Mouse (Mus musculus): ENCODE data around the gene Rorb. TPM values are rescaled to one million over a fixed set of nuclear protein-coding genes. Genes with fewer than 3 reads are reported as not detected.

The Rorb gene
- polyA plus RNA-seq, 1 experiment, result 0.32 TPM

- no peak overlapping the region for H3K4me3 ChIP-seq (replicated peaks; ENCODE audit: control insufficient read depth, low read depth, low read length)
- no peak for TF ChIP-seq CTCF (IDR thresholded peaks at IDR 0.05; ENCODE audit: control insufficient read depth, insufficient read depth, low read length)
- TF ChIP-seq POLR2A (IDR thresholded peaks at IDR 0.05; ENCODE audit: borderline replicate concordance, control insufficient read depth, low read depth, low read length), result no peak
- no peak overlapping the region for H3K27ac ChIP-seq (ENCODE audit: control insufficient read depth, insufficient read depth, low read depth, low read length, poor library complexity)
- H3K4me1 ChIP-seq (ENCODE audit: control insufficient read depth, insufficient read depth, low read length), result no peaks in the 10 kb centered on the region
- 77% methylated on average over 8 of the region's 8 CpGs for WGBS
Measured at GRCm38 (mm10) chr19:19058201-19058600, 52.8 kb downstream of the Rorb start.

GRCm38 (mm10) chr19:19043138-19043537 lies 67.9 kb downstream of the Rorb start:
- Histone ChIP-seq H3K4me3 (replicated peaks; ENCODE audit: control insufficient read depth, low read depth, low read length) (no peak overlapping the region), H3K4me1 (ENCODE audit: control insufficient read depth, insufficient read depth, low read length) (no peaks in the 10 kb centered on the region), H3K27ac (ENCODE audit: control insufficient read depth, insufficient read depth, low read depth, low read length, poor library complexity) (no peak overlapping the region)
- TF ChIP-seq POLR2A (IDR thresholded peaks at IDR 0.05; ENCODE audit: borderline replicate concordance, control insufficient read depth, low read depth, low read length), result no peak
- TF ChIP-seq CTCF (IDR thresholded peaks at IDR 0.05; ENCODE audit: control insufficient read depth, insufficient read depth, low read length), result no peak
- WGBS, result 31% methylated on average over 2 of the region's 2 CpGs

GRCm38 (mm10) chr19:19040800-19041199 lies 70.2 kb downstream of the Rorb start:
- Histone ChIP-seq H3K4me1 (ENCODE audit: control insufficient read depth, insufficient read depth, low read length) (no peaks in the 10 kb centered on the region), H3K27ac (ENCODE audit: control insufficient read depth, insufficient read depth, low read depth, low read length, poor library complexity) (no peak overlapping the region), H3K4me3 (replicated peaks; ENCODE audit: control insufficient read depth, low read depth, low read length) (no peak overlapping the region)
- TF ChIP-seq POLR2A (IDR thresholded peaks at IDR 0.05; ENCODE audit: borderline replicate concordance, control insufficient read depth, low read depth, low read length), result no peak
- 42% methylated on average over 2 of the region's 2 CpGs for WGBS

- Histone ChIP-seq H3K4me3 (replicated peaks; ENCODE audit: control insufficient read depth, low read depth, low read length) (no peak overlapping the region), H3K27ac (ENCODE audit: control insufficient read depth, insufficient read depth, low read depth, low read length, poor library complexity) (no peak overlapping the region), H3K4me1 (ENCODE audit: control insufficient read depth, insufficient read depth, low read length) (no peaks in the 10 kb centered on the region)
- WGBS, result 58% methylated on average over 5 of the region's 5 CpGs
- TF ChIP-seq POLR2A (IDR thresholded peaks at IDR 0.05; ENCODE audit: borderline replicate concordance, control insufficient read depth, low read depth, low read length) (no peak), CTCF (IDR thresholded peaks at IDR 0.05; ENCODE audit: control insufficient read depth, insufficient read depth, low read length) (no peak)
Measured at GRCm38 (mm10) chr19:19034482-19035315, 76.3 kb downstream of the Rorb start.

GRCm38 (mm10) chr19:19033974-19034373 lies 77.0 kb downstream of the Rorb start:
- TF ChIP-seq CTCF (IDR thresholded peaks at IDR 0.05; ENCODE audit: control insufficient read depth, insufficient read depth, low read length) (no peak), POLR2A (IDR thresholded peaks at IDR 0.05; ENCODE audit: borderline replicate concordance, control insufficient read depth, low read depth, low read length) (no peak)

GRCm38 (mm10) chr19:19005144-19005543 lies 105.9 kb downstream of the Rorb start:
- 63% methylated on average over 6 of the region's 6 CpGs for WGBS

More at GRCm38 (mm10) chr19:19033974-19034373, 77.0 kb downstream of the Rorb start:
- H3K27ac ChIP-seq (ENCODE audit: control insufficient read depth, insufficient read depth, low read depth, low read length, poor library complexity), result no peak overlapping the region
- H3K4me1 ChIP-seq (ENCODE audit: control insufficient read depth, insufficient read depth, low read length), result no peaks in the 10 kb centered on the region
- WGBS, result 72% methylated on average over 3 of the region's 3 CpGs
- H3K4me3 ChIP-seq (replicated peaks; ENCODE audit: control insufficient read depth, low read depth, low read length), result no peak overlapping the region

GRCm38 (mm10) chr19:19004023-19004656 lies 106.9 kb downstream of the Rorb start:
- Histone ChIP-seq H3K4me1 (ENCODE audit: control insufficient read depth, insufficient read depth, low read length) (no peaks in the 10 kb centered on the region), H3K27ac (ENCODE audit: control insufficient read depth, insufficient read depth, low read depth, low read length, poor library complexity) (no peak overlapping the region), H3K4me3 (replicated peaks; ENCODE audit: control insufficient read depth, low read depth, low read length) (no peak overlapping the region)
- TF ChIP-seq CTCF (IDR thresholded peaks at IDR 0.05; ENCODE audit: control insufficient read depth, insufficient read depth, low read length) (no peak), POLR2A (IDR thresholded peaks at IDR 0.05; ENCODE audit: borderline replicate concordance, control insufficient read depth, low read depth, low read length) (no peak)
- 70% methylated on average over 10 of the region's 11 CpGs for WGBS

More at GRCm38 (mm10) chr19:19005144-19005543, 105.9 kb downstream of the Rorb start:
- no peak overlapping the region for H3K4me3 ChIP-seq (replicated peaks; ENCODE audit: control insufficient read depth, low read depth, low read length)
- no peak overlapping the region for H3K27ac ChIP-seq (ENCODE audit: control insufficient read depth, insufficient read depth, low read depth, low read length, poor library complexity)
- TF ChIP-seq CTCF (IDR thresholded peaks at IDR 0.05; ENCODE audit: control insufficient read depth, insufficient read depth, low read length) (no peak), POLR2A (IDR thresholded peaks at IDR 0.05; ENCODE audit: borderline replicate concordance, control insufficient read depth, low read depth, low read length) (no peak)
- no peaks in the 10 kb centered on the region for H3K4me1 ChIP-seq (ENCODE audit: control insufficient read depth, insufficient read depth, low read length)

GRCm38 (mm10) chr19:18998966-18999365 lies 112.0 kb downstream of the Rorb start:
- Histone ChIP-seq H3K4me1 (ENCODE audit: control insufficient read depth, insufficient read depth, low read length) (no peaks in the 10 kb centered on the region), H3K27ac (ENCODE audit: control insufficient read depth, insufficient read depth, low read depth, low read length, poor library complexity) (no peak overlapping the region), H3K4me3 (replicated peaks; ENCODE audit: control insufficient read depth, low read depth, low read length) (no peak overlapping the region)
- no peak for TF ChIP-seq CTCF (IDR thresholded peaks at IDR 0.05; ENCODE audit: control insufficient read depth, insufficient read depth, low read length)
- TF ChIP-seq POLR2A (IDR thresholded peaks at IDR 0.05; ENCODE audit: borderline replicate concordance, control insufficient read depth, low read depth, low read length), result no peak
- WGBS, result 79% methylated on average over 8 of the region's 8 CpGs

Data from bone marrow, adult 2 months (tissue).